Mouse (Mus musculus) CD4-positive, CD25-positive, alpha-beta regulatory T cell, adult 4 months (primary cell): ENCODE measurements at regions not wholly inside any gene's neighbourhood (a gene's known extent, or its start where the extent isn't known, plus 50 kb on each side); places are given as distances from the start of the nearest gene placed in this dataset.

Experiments
- ATAC-seq: one replicate; pipeline ENCODE4 v1.8.0; 2017

GRCm38 (mm10) chr3:149993199-149993598 lies 1002.8 kb upstream of the Adgrl2 start:
- ATAC-seq: no peak

DNA sequence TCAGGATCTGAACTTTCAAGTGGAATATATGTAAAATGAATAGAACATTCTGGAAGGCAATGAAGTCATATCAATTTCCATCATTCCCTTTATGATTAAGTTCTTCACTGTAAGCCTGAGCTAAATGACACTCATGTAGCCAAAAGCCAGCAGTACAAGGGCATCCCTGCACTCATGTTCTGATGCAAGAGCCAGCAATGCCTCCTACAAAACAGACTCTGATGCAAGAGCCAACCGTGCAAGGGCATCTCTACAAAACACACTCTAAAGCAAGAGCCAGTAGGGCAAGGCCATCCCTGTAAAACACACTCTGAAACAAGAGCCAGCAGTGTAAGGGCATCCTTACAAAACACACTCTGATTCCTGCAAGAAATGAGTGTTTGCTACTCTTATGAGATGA lies 997.4 kb upstream of the Adgrl2 start:
- ATAC-seq: no peak

- ATAC-seq: no peak
These were observed 966.6 kb upstream of the Adgrl2 start for GRCm38 (mm10) chr3:149956993-149957392.

DNA sequence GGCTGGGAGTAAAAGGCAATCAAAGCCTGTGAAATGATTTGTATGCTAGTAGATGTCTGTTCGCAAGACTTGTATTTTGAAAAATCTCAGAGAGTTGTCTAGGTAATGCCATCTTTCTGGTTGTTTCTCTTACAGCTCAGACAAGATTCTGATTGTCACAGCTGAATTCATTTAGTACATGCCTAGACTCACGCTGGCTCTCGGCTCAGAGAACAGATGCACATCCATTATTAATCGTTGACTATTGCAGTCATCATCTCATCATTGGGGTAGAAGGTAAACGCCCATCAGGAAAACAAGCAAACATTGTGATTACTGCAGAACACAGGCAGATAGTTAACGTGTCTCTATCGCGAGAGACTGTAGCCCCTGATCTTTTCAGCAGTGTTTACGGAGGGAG lies 945.8 kb upstream of the Adgrl2 start:
- no peak for ATAC-seq

GRCm38 (mm10) chr3:149934832-149935231 lies 944.5 kb upstream of the Adgrl2 start:
- no peak for ATAC-seq

DNA sequence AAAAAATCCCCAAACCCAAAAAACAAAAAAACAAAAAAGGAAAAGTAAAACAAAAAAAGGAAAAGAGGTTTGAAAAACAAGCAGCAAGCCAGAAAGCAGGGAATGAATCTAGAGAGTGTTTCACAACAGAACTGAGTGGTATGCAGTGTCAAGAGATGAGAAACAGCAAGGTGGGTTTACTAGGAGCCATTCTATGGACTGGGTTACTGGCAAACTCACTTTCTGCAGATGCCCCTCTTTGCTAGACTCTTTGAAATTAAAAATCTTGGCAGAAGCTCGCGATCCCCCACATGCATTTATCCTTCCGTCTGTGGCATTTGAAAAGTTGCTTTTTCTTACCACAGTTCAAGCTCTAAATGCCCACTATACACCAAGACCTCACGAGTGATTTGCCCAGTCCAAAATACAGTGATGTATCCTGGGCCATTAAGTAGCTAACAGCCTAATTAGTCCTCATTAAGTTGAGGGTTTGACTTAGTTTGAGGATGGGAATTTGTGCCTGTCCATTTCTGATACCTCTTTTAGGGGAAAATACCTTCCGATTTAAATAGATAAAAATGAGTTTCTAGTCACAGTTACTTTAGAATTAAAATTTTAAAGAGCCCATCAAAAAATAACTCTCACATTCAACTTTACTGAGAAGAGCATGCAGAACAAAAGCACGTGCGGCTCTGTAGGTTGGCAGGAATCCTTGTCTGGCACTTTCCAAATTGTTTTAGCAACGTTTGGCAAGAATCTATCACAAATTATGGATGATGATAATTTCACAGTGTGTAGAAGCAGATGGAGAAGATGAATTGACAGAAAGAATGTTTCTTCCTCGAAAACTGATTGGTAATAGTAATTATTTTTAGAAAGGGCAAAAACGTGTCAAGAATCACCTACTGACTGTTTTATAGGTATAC lies 938.4 kb upstream of the Adgrl2 start:
- ATAC-seq: no peak

- no peak for ATAC-seq
These were observed 929.9 kb upstream of the Adgrl2 start for GRCm38 (mm10) chr3:149920206-149920605.

GRCm38 (mm10) chr3:149918201-149918600 lies 927.8 kb upstream of the Adgrl2 start:
- ATAC-seq: no peak

- ATAC-seq: no peak
These were observed 920.4 kb upstream of the Adgrl2 start for GRCm38 (mm10) chr3:149910721-149911120.

DNA sequence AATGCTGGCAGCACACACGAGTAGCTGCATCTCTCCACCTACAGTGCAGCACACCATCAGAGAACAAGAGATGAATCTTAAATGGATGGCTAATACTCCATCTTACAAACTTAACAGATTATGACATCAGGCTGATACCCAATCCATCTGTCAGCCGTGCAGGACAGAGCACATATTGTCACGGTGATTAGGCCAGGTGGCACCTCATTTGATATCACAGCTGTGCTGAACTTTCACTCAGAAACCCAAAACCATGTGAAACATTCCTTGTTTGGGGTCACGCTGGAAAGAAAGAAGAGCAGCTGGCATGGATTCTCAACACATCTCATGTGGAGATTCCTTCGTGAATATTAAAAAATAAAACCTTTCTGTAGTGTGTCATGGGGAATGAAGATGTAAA lies 911.4 kb upstream of the Adgrl2 start:
- ATAC-seq: no peak

- no peak for ATAC-seq
These were observed 886.2 kb upstream of the Adgrl2 start for GRCm38 (mm10) chr3:149876553-149876952.

DNA sequence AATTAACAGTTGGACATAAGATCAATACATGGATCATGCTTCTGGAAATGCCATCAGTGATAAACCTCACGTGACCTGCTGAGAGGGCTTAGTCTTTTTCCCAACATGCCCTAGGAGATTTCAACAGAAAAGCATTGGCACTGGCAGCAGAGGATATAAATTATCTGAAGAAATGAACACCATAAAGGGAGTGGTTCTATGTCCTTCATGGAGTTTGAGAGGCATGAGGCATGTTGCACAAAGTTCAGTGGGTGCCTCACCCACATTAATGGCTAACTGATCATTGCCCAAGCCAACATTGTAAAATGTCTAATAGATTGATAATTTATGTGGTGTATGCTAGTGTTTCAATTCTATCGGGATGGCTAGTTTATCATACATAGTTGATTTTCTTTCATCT lies 875.6 kb upstream of the Adgrl2 start:
- ATAC-seq: no peak

DNA sequence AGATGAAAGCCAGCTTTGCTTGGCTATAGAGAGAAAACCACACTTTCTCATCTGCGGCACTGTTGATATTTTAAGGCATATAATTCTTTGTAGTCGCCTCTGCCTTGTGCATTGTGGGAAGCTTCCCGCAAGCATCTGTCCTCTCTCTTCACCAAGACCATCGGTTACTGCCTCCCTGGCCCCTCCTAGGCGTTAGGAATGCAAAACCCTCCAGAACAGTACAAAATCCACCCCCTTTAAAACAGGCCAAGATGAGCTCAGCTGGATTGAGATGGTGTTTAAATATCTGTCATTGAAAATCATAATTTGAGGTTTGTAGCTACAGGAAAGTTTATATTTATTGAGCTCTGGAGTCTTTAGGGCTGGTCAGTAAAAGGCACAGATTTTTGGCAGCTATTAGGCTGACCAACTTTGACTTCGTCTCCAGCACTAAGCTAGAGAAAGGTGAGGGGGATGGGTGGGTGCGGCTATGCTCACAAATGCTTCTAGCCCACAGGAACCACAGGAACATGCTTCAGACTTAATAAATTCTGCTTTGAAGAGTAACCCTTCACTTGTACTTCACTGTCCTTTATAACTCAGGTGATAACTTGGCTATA lies 856.7 kb upstream of the Adgrl2 start:
- ATAC-seq: no peak

DNA sequence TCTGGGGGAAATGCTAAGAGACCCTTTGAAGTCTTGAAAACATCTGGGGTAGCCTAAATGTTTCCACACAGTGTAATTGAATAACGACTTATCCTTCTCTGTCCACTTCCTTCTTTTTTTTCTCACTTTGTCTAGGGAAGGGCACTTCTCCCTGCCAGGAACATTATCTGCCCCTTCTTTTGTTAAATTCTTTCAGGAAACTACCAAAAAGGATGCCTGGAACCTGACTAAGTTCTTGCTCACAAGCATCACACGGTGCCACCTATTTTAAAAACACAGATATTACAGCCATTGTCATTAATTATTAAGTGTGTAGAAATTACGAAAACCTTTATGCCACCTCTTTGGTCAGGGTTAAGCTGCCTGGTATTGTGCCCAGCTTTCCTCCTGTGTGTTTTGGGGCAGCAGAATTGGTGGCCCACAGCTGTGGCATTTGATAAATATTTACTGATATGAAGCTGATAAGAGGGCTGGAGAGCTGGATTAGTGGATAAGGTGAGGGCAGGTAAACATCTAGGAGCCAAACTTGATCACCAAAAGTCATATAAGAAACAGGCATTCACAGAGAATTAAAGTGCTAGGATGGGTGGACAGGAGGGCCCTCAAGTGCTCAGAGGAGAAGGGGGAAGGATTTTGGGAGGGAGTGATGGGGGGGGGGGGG lies 855.6 kb upstream of the Adgrl2 start:
- ATAC-seq: no peak

DNA sequence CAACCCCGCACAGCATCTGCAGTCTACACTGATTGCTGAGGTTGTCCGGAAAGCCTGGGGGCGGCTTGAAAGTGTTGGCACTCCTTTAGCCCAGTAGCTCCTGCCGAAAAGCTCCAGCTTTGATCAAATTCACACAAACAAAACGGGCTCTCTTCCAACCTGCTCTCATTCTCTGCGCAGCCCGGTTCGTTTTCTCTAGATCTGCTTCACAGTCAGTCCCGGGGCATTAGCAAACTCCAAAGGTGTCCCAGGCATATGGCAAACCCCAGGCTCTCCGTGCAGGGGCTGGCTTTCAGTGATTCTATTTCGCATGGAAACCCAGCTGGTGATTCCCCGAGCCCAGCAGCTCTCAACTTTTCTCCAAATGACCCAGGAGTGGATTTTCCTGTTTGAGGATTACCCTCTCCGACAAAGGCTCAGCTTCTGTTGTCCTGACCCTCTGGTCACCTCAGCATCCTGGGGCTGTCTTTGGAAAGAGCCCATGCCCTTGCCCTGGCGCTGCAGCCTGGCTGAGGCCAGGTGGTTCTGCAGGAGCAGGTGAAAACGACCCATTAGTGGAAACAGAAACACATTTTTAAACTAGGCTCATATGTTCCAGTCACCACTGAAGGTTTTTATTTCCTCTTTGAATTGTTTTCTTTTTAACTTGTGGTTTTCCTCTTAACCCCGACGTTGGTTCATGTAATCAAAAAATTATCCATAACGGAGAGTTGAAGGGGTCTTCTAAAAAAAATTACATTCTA lies 854.9 kb upstream of the Adgrl2 start:
- no peak for ATAC-seq

DNA sequence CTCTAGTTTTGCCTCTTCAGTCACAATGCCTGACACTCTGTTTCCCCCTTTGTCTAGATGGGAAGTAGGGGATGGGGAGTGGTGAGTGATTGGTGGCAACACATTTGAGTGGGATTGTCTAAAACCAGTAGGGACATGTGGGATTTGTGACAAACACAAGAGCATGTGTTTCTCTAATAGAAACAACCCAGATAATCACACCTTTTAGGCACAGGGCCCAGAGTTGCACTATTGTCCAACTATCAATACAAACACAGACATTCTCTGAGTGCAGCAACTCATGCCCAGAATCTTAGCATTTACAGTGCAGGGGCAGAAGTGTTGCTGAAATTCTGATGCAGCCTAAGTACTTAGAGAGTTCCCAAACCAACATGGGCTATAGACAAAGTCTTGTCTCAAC lies 847.6 kb upstream of the Adgrl2 start:
- ATAC-seq: no peak

DNA sequence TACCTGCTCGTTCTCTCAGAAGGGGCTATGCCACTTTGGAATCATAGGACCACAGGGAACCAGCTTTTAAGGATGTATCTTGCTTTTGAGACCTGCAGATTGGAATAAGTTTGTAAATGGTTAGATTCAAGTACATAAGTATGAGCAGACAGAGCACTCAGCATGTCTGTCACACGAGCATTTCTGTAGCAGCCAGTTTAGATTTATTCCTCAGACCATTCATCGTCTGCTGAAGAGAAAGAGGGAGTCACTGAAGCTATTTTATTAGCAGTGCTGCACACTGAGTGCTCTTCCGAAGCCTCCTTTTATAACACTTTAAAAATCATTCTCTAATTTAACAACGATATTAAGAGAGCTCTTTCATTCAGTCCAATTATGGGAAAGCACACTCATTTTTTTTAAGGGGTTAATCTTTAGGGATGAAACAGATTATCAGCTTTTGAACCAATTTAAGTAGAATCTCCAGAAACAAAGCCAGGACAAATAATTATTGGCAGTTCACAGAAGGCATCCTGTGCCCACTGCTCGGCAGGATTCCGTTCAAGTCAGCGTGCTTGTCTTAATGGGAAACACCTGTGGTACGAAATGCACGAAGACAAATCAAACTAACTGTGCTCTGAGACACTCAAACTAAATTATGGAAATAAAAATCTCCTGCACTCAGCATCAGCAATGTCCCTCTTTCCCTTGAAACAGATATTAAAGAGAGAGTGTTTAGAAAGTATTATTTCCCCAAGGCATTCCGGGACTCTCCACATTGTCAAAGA lies 846.3 kb upstream of the Adgrl2 start:
- ATAC-seq: no peak

- no peak for ATAC-seq
These were observed 836.8 kb upstream of the Adgrl2 start for GRCm38 (mm10) chr3:149827181-149827580.

GRCm38 (mm10) chr3:149826757-149827156 lies 836.4 kb upstream of the Adgrl2 start:
- ATAC-seq: no peak

DNA sequence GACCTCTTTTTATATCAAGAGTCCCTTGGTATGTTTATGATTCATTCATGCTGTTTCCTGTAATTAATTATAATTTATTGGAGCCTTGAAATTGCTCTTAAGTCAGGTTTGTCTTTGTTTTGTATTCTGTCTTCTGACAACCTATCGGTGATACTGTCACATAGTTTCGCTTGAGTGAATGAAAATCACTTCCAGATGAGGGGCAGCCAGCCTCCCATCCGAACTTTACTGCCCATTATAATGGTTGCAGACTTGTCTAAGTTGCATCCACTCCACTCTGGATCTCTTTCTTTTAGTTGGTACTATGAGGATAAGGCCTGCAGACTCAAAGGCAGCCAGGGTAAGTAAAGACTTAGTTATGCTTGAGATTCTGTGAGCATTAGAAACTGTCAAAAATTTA lies 830.3 kb upstream of the Adgrl2 start:
- ATAC-seq: no peak

DNA sequence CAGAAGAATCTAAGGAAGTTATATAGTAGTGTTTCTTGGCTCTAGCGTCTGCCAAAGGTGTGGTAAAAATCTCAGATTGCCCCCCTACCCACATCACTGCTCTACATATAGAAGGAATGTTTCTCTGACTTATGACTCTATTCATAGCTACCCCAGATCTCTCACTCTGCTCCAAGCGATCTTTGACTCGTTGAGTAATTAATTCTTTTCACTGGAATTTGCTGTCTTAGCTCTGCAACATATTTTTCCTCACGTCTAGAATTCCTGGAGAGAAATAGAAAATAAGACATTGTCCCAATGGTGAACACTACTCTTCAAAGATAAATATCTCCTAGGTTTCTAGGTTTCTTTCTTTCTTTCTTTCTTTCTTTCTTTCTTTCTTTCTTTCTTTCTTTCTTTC lies 829.5 kb upstream of the Adgrl2 start:
- ATAC-seq: no peak

GRCm38 (mm10) chr3:149819081-149819480 lies 828.7 kb upstream of the Adgrl2 start:
- ATAC-seq: no peak
